Mouse (Mus musculus): Measurements from ENCODE around the gene Rpsa.

Gene Rpsa

GRCm38 (mm10) chr9:120163862-120164261 lies 36.4 kb downstream of the Rpsa start:
- DNase-seq (ENCODE audit: extremely low read depth, low read depth) = no peak

- no peak for DNase-seq (ENCODE audit: extremely low read depth, low read depth)
Measured at GRCm38 (mm10) chr9:120167826-120168225, 40.3 kb downstream of the Rpsa start.

GRCm38 (mm10) chr9:120171295-120171694 lies 43.8 kb downstream of the Rpsa start:
- peak; percentile 16 for DNase-seq (ENCODE audit: extremely low read depth, low read depth)

- no peak for DNase-seq (ENCODE audit: extremely low read depth, low read depth)
Measured at GRCm38 (mm10) chr9:120174436-120175137, 47.1 kb downstream of the Rpsa start.

- no peak for DNase-seq (ENCODE audit: extremely low read depth, low read depth)
Measured at GRCm38 (mm10) chr9:120178813-120179212, 51.3 kb downstream of the Rpsa start.
